In genomic region chr9:45560987-45561386, GRCm38 (mm10) we compare ENCODE assay signal across 13 mouse cellular contexts.
DNase-seq lines count a peak whose midpoint lies in the region; ATAC-seq and TF ChIP-seq lines count a peak whose summit lies in the region.
"Had no signal": no experiment of that assay in that cellular context is flagged by ENCODE, and none has a peak within 500 bp of the region (broad histone marks: within the 10 kb centered on the region; RNA-seq: fewer than 3 reads in every experiment).

No protein-coding gene starts in this region.

- WGBS in forebrain, embryonic 12.5 days = 66% methylated on average over 6 of the region's 6 CpGs
- WGBS in forebrain, postnatal 0 days = 33% methylated on average over 6 of the region's 6 CpGs
- 74% methylated on average over 6 of the region's 6 CpGs for WGBS in midbrain, embryonic 10.5 days
- 68% methylated on average over 6 of the region's 6 CpGs for WGBS in midbrain, embryonic 11.5 days
- 57% methylated on average over 6 of the region's 6 CpGs for WGBS in olfactory bulb, adult 2 months

- no peak overlapping the region for H3K9ac ChIP-seq in forebrain, embryonic 12.5 days
- no peak overlapping the region for H3K9ac ChIP-seq in forebrain, postnatal 0 days
- no peak overlapping the region for H3K9ac ChIP-seq in midbrain, embryonic 11.5 days (ENCODE audit: low read length)
- H3K9ac ChIP-seq: lung, embryonic 14.5 days; midbrain, embryonic 15.5 days had no signal

- no peak for TF ChIP-seq CTCF in forebrain, postnatal 0 days (IDR thresholded peaks at IDR 0.05; ENCODE audit: low read depth)
- no peak for TF ChIP-seq CTCF in olfactory bulb, adult 2 months (IDR thresholded peaks at IDR 0.05; ENCODE audit: insufficient read depth, low read depth, low read length)

- peaks cover 4% of the 10 kb centered on the region; the same call in 1 of the 2 replicates for H3K4me1 ChIP-seq in forebrain, embryonic 12.5 days
- no peaks in the 10 kb centered on the region for H3K4me1 ChIP-seq in forebrain, postnatal 0 days (ENCODE audit: insufficient read depth)
- H3K4me1 ChIP-seq in midbrain, embryonic 10.5 days = peaks cover 11% of the 10 kb centered on the region
- H3K4me1 ChIP-seq in midbrain, embryonic 11.5 days (ENCODE audit: control insufficient read depth, insufficient read depth, low read length) = no peaks in the 10 kb centered on the region
- H3K4me1 ChIP-seq in olfactory bulb, adult 2 months (ENCODE audit: control insufficient read depth, insufficient read depth, low read length) = peaks cover 20% of the 10 kb centered on the region

- peak overlapping the region; percentile 8; the same call in 1 of the 2 replicates for H3K27ac ChIP-seq in forebrain, embryonic 12.5 days
- H3K27ac ChIP-seq in forebrain, postnatal 0 days (ENCODE audit: low read depth, low read length) = no peak overlapping the region
- H3K27ac ChIP-seq in midbrain, embryonic 10.5 days (replicated peaks) = peak overlapping the region; percentile 29; the same call in 1 of the 2 replicates
- H3K27ac ChIP-seq in midbrain, embryonic 11.5 days (ENCODE audit: low read depth, low read length) = no peak overlapping the region
- H3K27ac ChIP-seq in olfactory bulb, adult 2 months (ENCODE audit: insufficient read depth, low read depth, low read length) = peak overlapping the region; percentile 31; the same call in 1 of the 2 replicates
- H3K27ac ChIP-seq: limb, embryonic 10.5 days; midbrain, embryonic 15.5 days had no signal

- no peaks in the 10 kb centered on the region for H3K9me3 ChIP-seq in forebrain, embryonic 12.5 days
- H3K9me3 ChIP-seq in forebrain, postnatal 0 days (ENCODE audit: low read length) = no peaks in the 10 kb centered on the region
- no peaks in the 10 kb centered on the region for H3K9me3 ChIP-seq in midbrain, embryonic 10.5 days (replicated peaks)
- no peaks in the 10 kb centered on the region for H3K9me3 ChIP-seq in midbrain, embryonic 11.5 days (ENCODE audit: control insufficient read depth, low read length)
- H3K9me3 ChIP-seq: limb, embryonic 10.5 days; midbrain, embryonic 15.5 days had no signal

- DNase-seq in forebrain, postnatal 0 days = no peak
- DNase-seq in midbrain, embryonic 10.5 days (ENCODE audit: low spot score) = no peak
- DNase-seq in midbrain, embryonic 11.5 days (ENCODE audit: low spot score, missing footprints) = no peak
- DNase-seq in cerebellum, postnatal 36 days = peak; percentile 41 to 60
- no peak for DNase-seq in lung, postnatal 10 days
- DNase-seq: lung, embryonic 14.5 days had no signal

- no peak overlapping the region for H3K4me3 ChIP-seq in forebrain, embryonic 12.5 days (replicated peaks)
- no peak overlapping the region for H3K4me3 ChIP-seq in forebrain, postnatal 0 days (ENCODE audit: low read depth, low read length)
- H3K4me3 ChIP-seq in midbrain, embryonic 10.5 days = no peak overlapping the region
- no peak overlapping the region for H3K4me3 ChIP-seq in midbrain, embryonic 11.5 days (ENCODE audit: low read depth, low read length)
- no peak overlapping the region for H3K4me3 ChIP-seq in olfactory bulb, adult 2 months (ENCODE audit: insufficient read depth, low read depth, low read length)
- H3K4me3 ChIP-seq: erythroblast, embryonic 14.5 days; limb, embryonic 10.5 days; midbrain, embryonic 15.5 days had no signal

- no peak for TF ChIP-seq POLR2A in olfactory bulb, adult 2 months (IDR thresholded peaks at IDR 0.05; ENCODE audit: insufficient read depth, low read depth, low read length)

- H3K4me2 ChIP-seq in forebrain, embryonic 12.5 days = no peak overlapping the region
- no peak overlapping the region for H3K4me2 ChIP-seq in forebrain, postnatal 0 days (ENCODE audit: low read depth)
- H3K4me2 ChIP-seq in midbrain, embryonic 11.5 days = no peak overlapping the region
- H3K4me2 ChIP-seq: lung, embryonic 14.5 days; midbrain, embryonic 15.5 days had no signal

- no peak for ATAC-seq in forebrain, embryonic 12.5 days (ENCODE audit: low FRiP score)
- no peak for ATAC-seq in forebrain, postnatal 0 days
- no peak for ATAC-seq in midbrain, embryonic 11.5 days (ENCODE audit: low FRiP score)
- ATAC-seq in activated CD4-positive, CD25-positive, alpha-beta regulatory T cell, adult 4 months = no peak
- ATAC-seq: intestine, embryonic 16.5 days; midbrain, embryonic 15.5 days had no signal

- no peaks in the 10 kb centered on the region for H3K36me3 ChIP-seq in forebrain, embryonic 12.5 days (replicated peaks)
- H3K36me3 ChIP-seq in forebrain, postnatal 0 days (ENCODE audit: insufficient read depth) = no peaks in the 10 kb centered on the region
- H3K36me3 ChIP-seq in midbrain, embryonic 10.5 days = no peaks in the 10 kb centered on the region
- no peaks in the 10 kb centered on the region for H3K36me3 ChIP-seq in midbrain, embryonic 11.5 days (ENCODE audit: control insufficient read depth, insufficient read depth, low read length)
- H3K36me3 ChIP-seq: limb, embryonic 10.5 days; midbrain, embryonic 15.5 days had no signal

- H3K27me3 ChIP-seq in forebrain, embryonic 12.5 days = no peaks in the 10 kb centered on the region
- no peaks in the 10 kb centered on the region for H3K27me3 ChIP-seq in forebrain, postnatal 0 days (ENCODE audit: insufficient read depth, low read length)
- no peaks in the 10 kb centered on the region for H3K27me3 ChIP-seq in midbrain, embryonic 10.5 days (ENCODE audit: low read depth, poor library complexity, severe bottlenecking)
- no peaks in the 10 kb centered on the region for H3K27me3 ChIP-seq in midbrain, embryonic 11.5 days (ENCODE audit: control insufficient read depth, insufficient read depth, low read length)
- H3K27me3 ChIP-seq: midbrain, embryonic 15.5 days had no signal

Comparison
In these comparisons a context has a peak if more than half of its experiments do, and no peak if none do; other contexts are left out.
1. H3K27ac ChIP-seq: peak in forebrain, embryonic 12.5 days (single experiment), midbrain, embryonic 10.5 days (single experiment) and olfactory bulb, adult 2 months (single experiment); none in forebrain, postnatal 0 days (single experiment) and midbrain, embryonic 11.5 days (single experiment).
2. DNase-seq: peak in cerebellum, postnatal 36 days (2 of 2); none in forebrain, postnatal 0 days (single experiment), midbrain, embryonic 10.5 days (single experiment), midbrain, embryonic 11.5 days (single experiment) and lung, postnatal 10 days (single experiment).